Mouse (Mus musculus): ENCODE measurements at regions not wholly inside any gene's neighbourhood (a gene's known extent, or its start where the extent isn't known, plus 50 kb on each side); places are given as distances from the start of the nearest gene placed in this dataset.

DNA sequence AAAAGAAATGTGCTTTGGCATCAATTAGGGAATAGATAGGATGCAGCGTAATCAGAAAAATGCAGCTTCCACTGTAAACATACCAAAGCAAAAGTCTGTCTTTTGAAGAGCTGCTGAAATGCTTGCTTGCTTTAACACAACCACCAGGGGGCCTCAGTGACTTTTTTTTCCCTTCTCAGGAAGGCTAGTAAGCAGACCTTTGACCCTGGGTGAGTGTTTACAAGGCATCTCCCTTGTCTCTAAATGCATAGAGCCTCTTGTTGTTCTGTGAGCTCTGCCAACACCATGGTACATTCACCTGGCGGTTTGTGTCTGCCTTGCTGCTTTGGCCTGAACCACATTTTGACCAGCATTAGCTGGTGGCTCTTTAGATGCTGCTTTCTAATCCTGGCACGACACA is 191.9 kb upstream of the C9orf72 start:
- peak; percentile 73 for DNase-seq (ENCODE audit: low spot score)
- Histone ChIP-seq H3K9me3 (replicated peaks) (no peaks in the 10 kb centered on the region), H3K36me3 (no peaks in the 10 kb centered on the region), H3K4me3 (no peak overlapping the region), H3K4me1 (peaks cover 4% of the 10 kb centered on the region; the same call in 1 of the 2 replicates), H3K27me3 (ENCODE audit: low read depth, poor library complexity, severe bottlenecking) (no peaks in the 10 kb centered on the region), H3K27ac (no peak overlapping the region)
- 63% methylated on average over 3 of the region's 3 CpGs for WGBS

GRCm38 (mm10) chr4:35413488-35413887 is 187.5 kb upstream of the C9orf72 start:
- no peak for DNase-seq (ENCODE audit: low spot score)
- Histone ChIP-seq H3K27ac (no peak overlapping the region), H3K36me3 (no peaks in the 10 kb centered on the region), H3K4me1 (peaks cover 4% of the 10 kb centered on the region; the same call in 1 of the 2 replicates), H3K9me3 (replicated peaks) (no peaks in the 10 kb centered on the region), H3K27me3 (ENCODE audit: low read depth, poor library complexity, severe bottlenecking) (no peaks in the 10 kb centered on the region), H3K4me3 (no peak overlapping the region)
- 53% methylated on average over 3 of the region's 3 CpGs for WGBS

DNA sequence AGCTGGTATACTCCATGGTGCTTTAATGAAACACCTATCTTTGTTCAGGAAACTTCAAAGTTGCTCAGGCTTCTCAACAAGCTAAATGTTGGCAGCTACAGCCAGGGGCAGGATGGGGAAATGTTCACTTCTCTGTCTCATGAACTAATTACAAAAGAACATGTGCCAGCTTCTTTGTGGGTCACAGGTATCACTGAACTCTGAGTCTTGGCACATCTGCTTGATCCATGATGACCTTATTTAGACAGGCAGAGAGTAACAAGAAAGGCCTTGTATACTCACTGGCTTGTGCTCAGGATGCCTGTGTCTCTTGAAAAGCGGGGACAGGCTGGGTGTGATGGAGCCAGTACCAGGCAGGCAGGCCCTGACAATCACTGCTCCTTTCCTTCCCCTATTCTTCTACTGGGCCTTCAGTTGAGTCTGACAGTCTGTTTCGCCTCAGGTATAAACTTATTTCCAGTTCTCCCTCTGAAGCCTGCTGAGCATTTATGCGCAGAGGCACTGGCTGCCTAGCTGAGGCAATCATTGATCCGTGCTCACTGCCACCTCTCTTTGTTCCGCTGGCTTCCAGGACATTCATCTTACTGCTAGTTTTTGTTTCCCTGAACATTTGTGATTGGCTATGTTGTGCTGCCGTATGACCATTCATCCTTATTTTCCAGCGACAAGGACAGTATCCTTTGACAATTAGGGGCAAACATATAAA is 179.5 kb upstream of the C9orf72 start:
- 85% methylated on average over 7 of the region's 7 CpGs for WGBS
- Histone ChIP-seq H3K27ac (no peak overlapping the region), H3K4me1 (peaks cover 23% of the 10 kb centered on the region), H3K36me3 (no peaks in the 10 kb centered on the region), H3K9me3 (replicated peaks) (no peaks in the 10 kb centered on the region), H3K27me3 (ENCODE audit: low read depth, poor library complexity, severe bottlenecking) (no peaks in the 10 kb centered on the region), H3K4me3 (no peak overlapping the region)
- no peak for DNase-seq (ENCODE audit: low spot score)

DNA sequence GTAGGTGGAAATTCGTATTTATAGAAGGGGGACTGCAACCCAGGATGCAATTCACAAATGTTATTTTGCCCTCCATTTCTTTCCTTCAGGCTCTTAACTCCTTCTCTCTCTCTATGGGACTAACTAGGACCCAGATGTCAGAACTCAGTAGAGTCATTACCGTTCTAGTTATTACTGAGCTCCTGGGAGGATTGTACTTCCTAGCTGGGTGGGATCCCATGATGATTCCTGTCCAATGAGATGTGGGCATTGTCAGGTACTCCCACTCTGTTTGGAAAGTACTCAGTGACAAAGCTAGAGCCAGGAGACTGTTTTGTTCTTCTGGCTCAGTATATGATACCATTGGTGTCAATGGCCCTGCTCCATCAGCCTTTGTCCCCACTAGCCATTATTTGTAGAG is 178.1 kb upstream of the C9orf72 start:
- no peak for DNase-seq (ENCODE audit: low spot score)
- H3K27me3 ChIP-seq (ENCODE audit: low read depth, poor library complexity, severe bottlenecking), result no peaks in the 10 kb centered on the region
- H3K4me1 ChIP-seq, result peaks cover 23% of the 10 kb centered on the region
- H3K36me3 ChIP-seq, result no peaks in the 10 kb centered on the region
- H3K4me3 ChIP-seq, result no peak overlapping the region
- WGBS, result 84% methylated on average over 2 of the region's 2 CpGs
- H3K9me3 ChIP-seq (replicated peaks), result no peaks in the 10 kb centered on the region
- H3K27ac ChIP-seq, result no peak overlapping the region

DNA sequence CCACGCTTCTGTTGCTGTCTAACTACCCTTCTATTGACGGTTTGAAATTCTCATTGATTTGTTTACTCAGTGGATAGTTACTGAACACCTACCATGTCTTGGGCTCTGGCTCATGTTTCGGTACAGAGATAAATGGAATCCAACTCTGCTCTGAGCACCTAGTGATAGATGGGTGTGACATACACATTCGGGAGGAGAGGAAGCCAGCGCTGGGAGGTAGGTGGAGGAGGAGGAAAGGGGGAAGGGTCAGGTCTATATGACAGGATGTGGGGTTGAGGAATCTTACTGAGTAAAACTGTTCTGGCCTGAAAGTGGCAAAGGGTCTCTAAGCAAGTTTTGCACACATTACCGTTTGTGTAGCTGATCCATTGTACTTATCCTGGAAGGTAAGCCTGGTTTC is 177.6 kb upstream of the C9orf72 start:
- no peak for DNase-seq (ENCODE audit: low spot score)
- Histone ChIP-seq H3K36me3 (no peaks in the 10 kb centered on the region), H3K27ac (no peak overlapping the region), H3K4me3 (no peak overlapping the region), H3K9me3 (replicated peaks) (no peaks in the 10 kb centered on the region), H3K27me3 (ENCODE audit: low read depth, poor library complexity, severe bottlenecking) (no peaks in the 10 kb centered on the region), H3K4me1 (peaks cover 23% of the 10 kb centered on the region)
- WGBS, result 78% methylated on average over 6 of the region's 6 CpGs

DNA sequence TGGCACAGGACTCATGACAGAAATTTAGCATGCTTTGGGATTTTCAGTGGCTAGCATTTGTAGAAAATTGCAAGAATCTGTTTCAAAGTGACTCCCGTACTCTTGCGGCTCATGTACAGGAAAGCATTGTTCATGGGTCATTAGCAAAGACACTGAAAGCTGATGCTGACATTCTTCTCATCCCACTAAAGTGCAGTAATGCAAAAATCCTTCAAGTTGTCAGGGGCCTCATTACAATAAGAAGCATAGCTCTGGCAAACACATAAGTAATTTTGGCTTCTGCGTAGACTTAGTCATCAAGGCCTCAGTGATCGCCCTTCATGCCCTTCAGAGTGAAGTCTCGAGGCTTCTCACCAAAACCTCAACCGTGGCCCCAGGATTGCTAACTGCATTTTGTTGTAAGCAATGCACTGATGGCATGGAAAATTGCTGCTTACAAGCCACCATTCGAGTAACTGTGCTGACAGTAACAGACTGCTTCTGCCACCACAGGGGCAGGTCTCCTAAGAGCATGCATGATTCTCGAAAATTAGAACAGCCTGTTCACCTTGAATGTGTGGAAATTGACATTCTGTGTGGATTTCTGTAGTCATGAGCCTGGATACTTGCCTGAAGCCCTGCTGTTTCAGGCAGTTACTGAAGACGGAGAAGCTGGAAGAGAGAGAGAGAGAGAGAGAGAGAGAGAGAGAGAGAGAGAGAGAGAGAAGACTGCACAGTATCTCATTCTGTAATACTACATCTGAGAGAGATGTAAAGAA is 176.6 kb upstream of the C9orf72 start:
- Histone ChIP-seq H3K27ac (peak overlapping the region; percentile 56), H3K4me3 (no peak overlapping the region), H3K36me3 (no peaks in the 10 kb centered on the region), H3K4me1 (peaks cover 23% of the 10 kb centered on the region), H3K27me3 (ENCODE audit: low read depth, poor library complexity, severe bottlenecking) (no peaks in the 10 kb centered on the region), H3K9me3 (replicated peaks) (no peaks in the 10 kb centered on the region)
- DNase-seq (ENCODE audit: low spot score), result peak; percentile 33
- WGBS, result 74% methylated on average over 9 of the region's 9 CpGs

GRCm38 (mm10) chr4:35401783-35402182 is 175.8 kb upstream of the C9orf72 start:
- 61% methylated on average over 4 of the region's 4 CpGs for WGBS
- no peak overlapping the region for H3K4me3 ChIP-seq
- no peaks in the 10 kb centered on the region for H3K27me3 ChIP-seq (ENCODE audit: low read depth, poor library complexity, severe bottlenecking)
- H3K36me3 ChIP-seq, result no peaks in the 10 kb centered on the region
- H3K27ac ChIP-seq, result no peak overlapping the region
- H3K9me3 ChIP-seq (replicated peaks), result no peaks in the 10 kb centered on the region
- DNase-seq (ENCODE audit: low spot score), result no peak
- peaks cover 23% of the 10 kb centered on the region for H3K4me1 ChIP-seq

GRCm38 (mm10) chr4:35400511-35400910 is 174.5 kb upstream of the C9orf72 start:
- Histone ChIP-seq H3K36me3 (no peaks in the 10 kb centered on the region), H3K27ac (no peak overlapping the region), H3K4me1 (peaks cover 23% of the 10 kb centered on the region), H3K9me3 (replicated peaks) (no peaks in the 10 kb centered on the region), H3K27me3 (ENCODE audit: low read depth, poor library complexity, severe bottlenecking) (no peaks in the 10 kb centered on the region), H3K4me3 (no peak overlapping the region)
- no peak for DNase-seq (ENCODE audit: low spot score)
- 87% methylated on average over 6 of the region's 6 CpGs for WGBS

DNA sequence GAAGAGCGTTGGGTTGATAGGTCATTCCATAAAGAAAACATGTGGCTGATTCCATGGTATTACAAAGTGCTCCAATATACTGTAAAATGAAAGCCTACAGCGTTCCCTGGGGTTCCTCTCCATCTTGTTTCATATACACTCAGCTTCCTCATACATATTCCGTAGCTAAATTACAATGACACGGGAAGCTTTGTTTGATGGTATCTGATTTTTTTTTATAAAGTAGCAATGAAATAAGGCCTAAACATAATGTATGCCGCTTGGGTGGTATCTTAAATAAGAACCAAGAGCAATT is 169.6 kb upstream of the C9orf72 start:
- Histone ChIP-seq H3K27me3 (ENCODE audit: low read depth, poor library complexity, severe bottlenecking) (no peaks in the 10 kb centered on the region), H3K4me1 (peaks cover 7% of the 10 kb centered on the region; the same call in 1 of the 2 replicates), H3K9me3 (replicated peaks) (no peaks in the 10 kb centered on the region), H3K36me3 (no peaks in the 10 kb centered on the region), H3K27ac (no peak overlapping the region), H3K4me3 (no peak overlapping the region)
- 91% methylated on average over 5 of the region's 5 CpGs for WGBS
- no peak for DNase-seq (ENCODE audit: low spot score)

DNA sequence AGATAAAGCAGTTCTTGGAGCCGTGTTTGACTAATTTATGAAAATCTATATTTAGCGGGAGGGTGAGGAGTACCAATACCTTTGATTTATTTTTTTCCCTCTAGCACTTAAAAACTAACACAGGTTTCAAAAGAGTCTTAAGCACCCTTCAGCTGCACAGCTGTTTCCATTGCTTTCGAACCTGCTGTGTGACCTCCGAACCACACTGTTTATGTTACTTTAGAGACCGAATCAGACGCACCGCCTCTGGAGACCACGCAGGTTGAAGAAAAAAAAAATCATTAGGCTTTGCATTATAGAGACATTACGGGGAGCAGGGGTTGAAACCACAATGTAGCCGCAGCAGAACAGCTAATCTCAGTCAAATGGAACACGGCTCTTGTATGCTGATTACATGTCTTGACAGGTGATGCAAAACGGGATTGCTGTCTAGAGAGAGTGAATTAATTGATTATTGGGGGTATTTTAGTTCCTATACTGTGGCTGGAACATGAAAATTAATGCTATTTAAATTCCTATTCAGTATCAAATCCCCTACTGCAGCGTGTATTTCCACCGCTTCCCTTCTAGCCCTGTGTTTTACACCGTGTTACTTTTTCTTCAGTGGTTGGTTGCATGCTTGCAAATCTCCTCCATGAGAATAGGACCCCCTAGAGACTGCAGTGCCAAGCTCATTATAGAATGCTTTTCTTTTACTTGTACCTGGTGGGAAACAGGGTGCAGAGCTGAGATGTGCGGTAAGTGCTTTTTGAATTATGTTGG is 169.0 kb upstream of the C9orf72 start:
- Histone ChIP-seq H3K36me3 (no peaks in the 10 kb centered on the region), H3K4me1 (peaks cover 7% of the 10 kb centered on the region; the same call in 1 of the 2 replicates), H3K27ac (no peak overlapping the region), H3K27me3 (ENCODE audit: low read depth, poor library complexity, severe bottlenecking) (no peaks in the 10 kb centered on the region), H3K9me3 (replicated peaks) (no peaks in the 10 kb centered on the region), H3K4me3 (no peak overlapping the region)
- WGBS, result 72% methylated on average over 16 of the region's 16 CpGs
- DNase-seq (ENCODE audit: low spot score), result no peak

GRCm38 (mm10) chr4:35375791-35376190 is 149.8 kb upstream of the C9orf72 start:
- H3K9me3 ChIP-seq (replicated peaks), result no peaks in the 10 kb centered on the region; the same call in 1 of the 2 replicates
- H3K27ac ChIP-seq, result peak overlapping the region; percentile 80
- H3K4me1 ChIP-seq, result peaks cover 33% of the 10 kb centered on the region
- no peaks in the 10 kb centered on the region for H3K27me3 ChIP-seq (ENCODE audit: low read depth, poor library complexity, severe bottlenecking)
- peaks cover 4% of the 10 kb centered on the region for H3K36me3 ChIP-seq
- 44% methylated on average over 4 of the region's 4 CpGs for WGBS
- peak; percentile 45 for DNase-seq (ENCODE audit: low spot score)
- H3K4me3 ChIP-seq, result no peak overlapping the region

DNA sequence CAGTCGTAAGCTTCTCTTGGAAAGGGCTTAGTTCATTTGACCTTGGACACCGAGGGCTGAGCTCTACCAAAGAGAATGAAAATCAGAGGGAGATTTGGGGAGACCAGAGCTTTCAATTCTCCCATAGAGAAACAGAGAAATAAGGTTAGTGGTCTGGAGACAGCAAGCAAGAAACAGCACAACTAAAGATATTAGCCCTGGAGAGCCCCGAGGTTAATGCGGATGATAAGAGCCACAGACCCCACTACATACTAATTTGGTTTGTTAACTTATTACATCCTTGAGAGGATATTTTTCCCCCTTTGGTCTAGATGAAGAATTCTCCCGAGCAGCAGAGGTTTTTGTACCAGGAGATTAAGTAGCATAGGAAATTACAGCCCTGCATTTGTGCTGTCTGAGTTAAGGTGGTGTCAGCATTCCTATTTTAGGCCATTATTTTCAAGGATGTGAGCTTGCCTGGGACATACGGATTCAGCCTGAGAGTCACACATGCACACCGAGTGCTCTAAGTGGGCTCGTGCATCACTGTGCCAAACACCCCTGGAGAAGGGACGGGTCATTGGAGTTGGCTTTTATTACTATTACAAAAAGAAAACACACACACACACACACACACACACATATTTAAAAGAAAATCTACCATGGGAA is 147.4 kb upstream of the C9orf72 start:
- DNase-seq (ENCODE audit: low spot score), result no peak
- peak overlapping the region; percentile 80 for H3K27ac ChIP-seq
- no peak overlapping the region for H3K4me3 ChIP-seq

More for the DNA sequence above, 147.4 kb upstream of the C9orf72 start:
- no peaks in the 10 kb centered on the region for H3K27me3 ChIP-seq (ENCODE audit: low read depth, poor library complexity, severe bottlenecking)
- peaks cover 4% of the 10 kb centered on the region for H3K36me3 ChIP-seq
- H3K4me1 ChIP-seq, result peaks cover 33% of the 10 kb centered on the region
- 66% methylated on average over 9 of the region's 9 CpGs for WGBS
- no peaks in the 10 kb centered on the region; the same call in 1 of the 2 replicates for H3K9me3 ChIP-seq (replicated peaks)

All from limb, embryonic 10.5 days (tissue).